Mouse (Mus musculus) central nervous system, embryonic 11.5 days (tissue): ENCODE results near the gene Ripor1. TPM values are rescaled to one million over a fixed set of nuclear protein-coding genes. Genes with fewer than 3 reads are reported as not detected.

ENCODE experiments used
- polyA plus RNA-seq: library from polyadenylated mRNA; depleted of rRNA; stranded (reverse); fragments of >200 nt; gene quantifications from 2 replicates; pipeline ENCODE4 v1.2.3, GENCODE M21; 2012; rRNA removed

Ripor1 gene
- 12.4 and 17.6 TPM in 2 replicates for polyA plus RNA-seq

GRCm38 (mm10) chr8:105604804-105605381 lies at the start of gene Ripor1:
Gene Ripor1 (plus strand): TSS chr8:105605255.

GRCm38 (mm10) chr8:105565952-105566702 lies 38.9 kb upstream of the Ripor1 start, which contains the start of gene Atp6v0d1:
Gene Atp6v0d1 (minus strand): TSS chr8:105566047.

GRCm38 (mm10) chr8:105636018-105636962 lies 31.2 kb downstream of the Ripor1 start, which contains the start of gene Ctcf:
Gene Ctcf (plus strand): TSS chr8:105636568.

GRCm38 (mm10) chr8:105636963-105637510 lies 32.0 kb downstream of the Ripor1 start, which contains the start of gene Agrp:
Gene Agrp (minus strand): TSS chr8:105637393.

Other genes starting within 250 kb of the Ripor1 start
- gene Plekhg4, start 232.0 kb upstream of the Ripor1 start, polyA plus RNA-seq: 3.6 and 3.9 TPM in 2 replicates
- gene Kctd19, start 191.8 kb upstream of the Ripor1 start, polyA plus RNA-seq: not detected in 2 replicates
- 2.1 and 4.3 TPM in 2 replicates for gene Lrrc36, start 191.7 kb upstream of the Ripor1 start, polyA plus RNA-seq
- gene Tppp3, start 133.7 kb upstream of the Ripor1 start, polyA plus RNA-seq: 60.2 and 72.4 TPM in 2 replicates
- gene Zdhhc1, start 108.4 kb upstream of the Ripor1 start, polyA plus RNA-seq: 34.5 and 38.7 TPM in 2 replicates
- 19.6 and 32.8 TPM in 2 replicates for gene Hsd11b2, start 86.5 kb upstream of the Ripor1 start, polyA plus RNA-seq
- gene Atp6v0d1, start 39.2 kb upstream of the Ripor1 start, polyA plus RNA-seq: 81.3 and 99.4 TPM in 2 replicates
- gene Ctcf, start 31.3 kb downstream of the Ripor1 start, polyA plus RNA-seq: 66.2 and 134 TPM in 2 replicates
- 0.31 and 0.57 TPM in 2 replicates for gene Agrp, start 32.1 kb downstream of the Ripor1 start, polyA plus RNA-seq
- 4.8 and 6.2 TPM in 2 replicates for gene Carmil2, start 81.0 kb downstream of the Ripor1 start, polyA plus RNA-seq
- gene Acd, start 95.8 kb downstream of the Ripor1 start, polyA plus RNA-seq: 29.8 and 41.5 TPM in 2 replicates
- 18.5 and 21.5 TPM in 2 replicates for gene Pard6a, start 95.9 kb downstream of the Ripor1 start, polyA plus RNA-seq
- gene 4933405L10Rik, start 102.4 kb downstream of the Ripor1 start, polyA plus RNA-seq: 0.07 and 0.22 TPM in 2 replicates
- gene Enkd1, start 103.0 kb downstream of the Ripor1 start, polyA plus RNA-seq: 44.8 and 45.6 TPM in 2 replicates
- 23.5 and 50.7 TPM in 2 replicates for gene Gfod2, start 153.4 kb downstream of the Ripor1 start, polyA plus RNA-seq
- 29.6 and 36.9 TPM in 2 replicates for gene Ranbp10, start 222.1 kb downstream of the Ripor1 start, polyA plus RNA-seq
- 0.14 and 0.55 TPM in 2 replicates for gene Tsnaxip1, start 222.5 kb downstream of the Ripor1 start, polyA plus RNA-seq
- gene Cenpt, start 248.0 kb downstream of the Ripor1 start, polyA plus RNA-seq: 68.4 and 87.0 TPM in 2 replicates
- 63.7 and 70.3 TPM in 2 replicates for gene Thap11, start 249.9 kb downstream of the Ripor1 start, polyA plus RNA-seq